Mouse (Mus musculus) adrenal gland, adult (tissue): ENCODE data around the gene Obscn.

Source experiments
- DNase-seq, 2 experiments: peaks; one replicate each; pipeline ENCODE4 v3.0.0; 2022 to 2023; ENCODE audit warnings: low spot score in 1 of 2; ENCODE audit not compliant: inconsistent age in 2 of 2

The Obscn gene

GRCm38 (mm10) chr11:58985299-58985917, 150.8 kb downstream of the Obscn start:
- DNase-seq, result peak; percentile 61 to 93

DNA sequence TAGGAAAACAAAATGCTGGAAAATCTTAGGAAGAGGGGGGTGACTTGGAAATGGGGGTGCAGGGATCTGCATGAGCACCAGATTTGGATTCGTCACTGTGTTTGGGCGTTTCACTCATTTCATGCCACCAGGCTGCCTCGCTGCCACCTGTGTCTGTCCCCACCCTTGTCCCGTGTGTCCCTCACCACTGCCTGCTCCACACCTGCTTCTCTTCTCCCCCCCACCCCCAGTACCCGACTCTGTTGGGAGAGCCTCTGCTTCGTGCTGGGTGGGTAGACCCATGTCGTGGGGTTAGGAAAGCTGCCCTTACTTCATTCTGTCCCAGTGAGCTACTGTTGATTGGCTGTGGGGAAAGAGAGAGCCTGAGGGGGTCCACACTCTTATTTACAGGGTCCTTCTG, 151.5 kb downstream of the Obscn start:
- DNase-seq, result no peak

DNA sequence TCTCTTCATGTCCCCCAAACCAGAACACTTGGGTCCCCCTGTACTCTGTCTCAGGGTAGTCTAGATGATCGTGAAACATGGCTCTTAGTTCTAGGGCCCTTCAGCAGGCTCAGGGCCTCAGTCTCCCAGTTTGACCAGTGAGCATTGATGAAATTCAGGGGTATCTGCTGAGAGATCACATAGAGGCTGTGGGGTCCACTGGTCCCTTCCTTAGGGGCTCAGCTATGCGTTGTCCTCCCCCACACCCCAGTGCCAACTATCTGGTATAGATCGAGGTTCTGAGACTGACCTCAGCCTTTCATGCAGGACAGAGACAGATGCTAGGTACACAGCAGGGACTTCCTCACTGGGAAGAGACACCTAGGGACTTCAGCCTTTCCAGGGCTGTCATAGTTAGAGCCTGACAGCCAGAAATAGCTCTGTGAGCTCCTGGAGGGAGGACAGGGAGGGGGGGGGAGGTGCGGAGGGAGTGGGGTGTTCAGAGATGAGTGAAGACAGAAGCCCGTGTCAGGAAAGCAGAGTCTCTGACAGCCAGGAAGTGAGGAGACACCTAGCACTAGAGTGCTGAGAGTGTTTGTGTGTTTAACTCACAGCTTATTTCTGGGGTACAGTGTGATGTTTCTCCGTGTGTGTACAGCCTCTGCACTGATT, 152.4 kb downstream of the Obscn start:
- no peak for DNase-seq

- no peak for DNase-seq
Measured at GRCm38 (mm10) chr11:58982471-58983097, 153.6 kb downstream of the Obscn start.

- DNase-seq, result peak; percentile 51 to 69
Measured at GRCm38 (mm10) chr11:58981541-58982447, 154.4 kb downstream of the Obscn start.

- DNase-seq, result no peak
Measured at GRCm38 (mm10) chr11:58980381-58980990, 155.7 kb downstream of the Obscn start.

DNA sequence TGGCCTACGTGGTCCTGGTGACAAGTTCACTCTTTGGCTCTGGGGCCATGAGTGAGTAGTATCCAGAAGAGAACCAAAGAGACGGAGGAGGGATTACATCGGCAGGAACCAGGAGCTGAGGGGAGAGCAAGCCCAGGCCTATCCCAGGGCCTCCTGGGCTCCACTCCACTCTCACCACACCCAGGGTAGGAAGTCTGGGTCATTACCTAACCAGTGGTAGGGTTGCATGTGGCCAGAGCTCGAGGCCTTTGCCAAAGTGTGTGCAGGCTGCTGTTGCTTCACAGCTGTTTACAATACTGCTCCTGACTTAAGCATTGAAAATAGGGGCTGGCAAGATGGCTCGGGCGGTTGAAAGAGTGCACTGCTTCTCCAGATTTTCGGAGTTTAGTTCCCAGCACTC, 156.5 kb downstream of the Obscn start:
- DNase-seq, result no peak

DNA sequence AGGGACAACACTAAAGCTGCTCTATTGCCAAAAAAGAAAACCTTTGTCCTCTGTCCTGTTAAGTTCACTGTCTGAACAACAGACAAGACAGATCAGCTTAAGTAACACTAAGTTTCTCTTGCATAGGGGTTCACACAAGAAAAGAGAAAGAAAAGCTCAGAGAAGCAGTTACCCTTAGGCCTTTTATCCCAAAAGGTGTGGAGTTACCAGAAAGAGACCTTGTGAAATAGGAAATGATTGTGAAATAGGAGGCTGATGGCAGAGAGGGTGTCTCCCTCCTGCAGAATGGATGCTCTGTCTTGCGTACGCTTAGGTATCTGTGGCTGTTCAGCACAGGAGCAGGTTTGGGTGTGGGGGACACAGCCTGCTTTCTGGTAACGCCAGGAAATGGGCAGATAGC, 157.0 kb downstream of the Obscn start:
- no peak for DNase-seq

DNA sequence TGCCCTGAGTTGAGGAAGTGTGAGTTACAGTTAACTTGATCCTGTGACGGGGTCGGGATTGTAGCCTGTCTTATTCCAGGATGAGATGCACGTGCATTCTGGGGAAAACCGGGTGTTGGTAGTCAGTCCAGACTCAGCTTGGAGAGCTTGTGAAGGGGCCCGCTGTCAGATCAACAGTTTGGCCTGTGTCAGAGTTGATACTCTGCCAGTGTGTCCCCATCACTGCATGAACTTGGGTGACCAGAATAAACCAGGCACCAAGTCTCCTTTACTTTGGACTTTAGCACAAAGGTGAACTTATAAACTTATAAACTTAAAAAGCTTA, 157.5 kb downstream of the Obscn start:
- DNase-seq, result peak in 1 of 2 experiments; percentile 78

DNA sequence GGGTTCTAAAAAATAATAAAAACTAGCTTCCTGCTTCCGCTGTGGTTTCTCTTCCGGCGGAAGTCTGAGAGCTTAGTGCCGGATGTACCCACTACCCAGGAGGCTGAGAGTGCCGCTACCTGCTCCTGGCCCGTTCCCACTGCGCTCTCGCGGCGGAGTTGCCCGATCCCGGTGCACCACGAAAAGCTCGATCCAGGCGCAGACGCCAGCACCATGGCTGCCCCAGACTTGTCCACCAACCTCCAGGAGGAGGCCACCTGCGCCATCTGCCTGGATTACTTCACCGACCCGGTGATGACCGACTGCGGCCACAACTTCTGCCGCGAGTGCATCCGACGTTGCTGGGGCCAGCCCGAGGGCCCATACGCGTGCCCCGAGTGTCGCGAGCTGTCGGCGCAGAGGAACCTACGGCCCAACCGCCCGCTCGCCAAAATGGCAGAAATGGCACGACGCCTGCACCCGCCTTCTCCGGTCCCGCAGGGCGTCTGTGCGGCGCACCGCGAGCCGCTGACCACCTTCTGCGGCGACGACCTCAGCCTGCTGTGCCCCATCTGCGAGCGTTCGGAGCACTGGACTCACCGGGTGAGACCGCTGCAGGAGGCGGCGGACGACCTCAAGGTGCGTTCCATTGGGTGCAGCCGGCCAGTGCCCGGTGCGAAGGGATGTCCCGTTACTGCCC, 158.0 kb downstream of the Obscn start, which contains the start of gene Trim11:
Gene Trim11 (plus strand): TSS at position 67 of the 679 bp plus-strand sequence.
- peak; percentile 73 to 90 for DNase-seq

- no peak for DNase-seq
Measured at GRCm38 (mm10) chr11:58977607-58978026, 158.6 kb downstream of the Obscn start.

- peak; percentile 46 to 76 for DNase-seq
Measured at GRCm38 (mm10) chr11:58977150-58977549, 159.1 kb downstream of the Obscn start.

- no peak for DNase-seq
Measured at GRCm38 (mm10) chr11:58974414-58974813, 161.8 kb downstream of the Obscn start.

DNA sequence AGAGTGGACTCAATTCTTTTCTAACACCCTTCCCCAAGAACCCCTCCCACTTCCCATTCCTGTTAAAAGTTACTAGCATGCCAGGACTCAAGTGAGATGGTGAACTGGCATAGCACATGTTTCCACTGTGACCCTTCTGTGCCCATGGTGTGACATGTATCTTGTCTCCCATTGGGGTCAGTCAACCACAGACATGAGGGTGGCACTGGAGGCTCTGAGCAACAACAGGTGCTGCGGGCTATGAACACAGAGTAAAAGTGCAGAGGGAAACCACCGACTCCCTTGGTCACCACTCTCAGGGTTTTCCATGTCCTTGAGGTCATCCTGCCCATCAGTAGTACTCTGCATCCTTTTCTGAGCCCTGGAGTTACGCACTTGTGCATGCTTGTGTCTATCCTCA, 164.4 kb downstream of the Obscn start:
- DNase-seq, result no peak

GRCm38 (mm10) chr11:58970831-58971530, 165.2 kb downstream of the Obscn start:
- DNase-seq, result no peak

GRCm38 (mm10) chr11:58969659-58970058, 166.5 kb downstream of the Obscn start:
- DNase-seq, result no peak

DNA sequence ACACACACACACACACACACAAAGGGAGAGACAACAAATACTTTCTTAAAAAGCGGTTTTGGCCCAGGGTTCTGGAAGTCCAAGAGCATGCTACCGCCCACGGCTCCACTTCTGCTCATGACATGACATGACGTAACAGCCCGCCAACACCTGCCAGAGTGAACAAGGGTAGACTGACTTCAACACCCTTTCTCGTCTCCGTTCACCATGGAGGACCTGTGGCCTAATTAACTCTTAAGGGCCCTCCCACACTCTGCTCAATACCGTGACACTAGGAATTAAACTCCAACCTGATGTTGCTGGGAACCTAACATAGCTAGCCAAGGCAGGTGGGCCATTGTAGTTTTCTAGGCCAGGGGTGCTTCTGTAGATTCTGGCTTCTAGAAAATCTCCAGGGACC, 167.2 kb downstream of the Obscn start:
- DNase-seq, result no peak

DNA sequence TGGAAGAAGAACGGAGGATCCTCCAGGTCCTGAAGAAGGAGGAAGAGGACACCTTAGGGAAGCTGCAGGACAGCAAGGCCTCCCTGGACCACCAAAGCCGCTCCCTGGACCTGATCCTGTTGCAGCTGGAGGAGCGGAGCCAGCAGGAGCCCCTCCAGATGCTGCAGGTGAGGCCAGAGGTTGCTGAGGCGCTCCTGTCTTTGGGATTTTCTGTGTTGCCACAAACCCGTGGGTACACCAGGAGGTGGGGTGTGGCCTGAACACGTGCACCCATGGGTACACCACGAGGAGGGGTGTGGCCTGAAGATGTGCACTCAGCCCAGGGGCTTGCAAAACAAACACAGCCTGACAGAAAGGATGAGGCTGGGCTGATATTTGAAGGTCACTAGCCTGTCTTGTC, 167.7 kb downstream of the Obscn start:
- no peak for DNase-seq

- DNase-seq, result peak in 1 of 2 experiments; percentile 67
Measured at GRCm38 (mm10) chr11:58967346-58967745, 168.9 kb downstream of the Obscn start.
